Mouse (Mus musculus): ENCODE data around the gene Ppp1r37. TPM values are rescaled to one million over a fixed set of nuclear protein-coding genes. Genes with fewer than 3 reads are reported as not detected.

Ppp1r37 gene
- polyA plus RNA-seq, 1 experiment from 2014 or later = 30.3 TPM

DNA sequence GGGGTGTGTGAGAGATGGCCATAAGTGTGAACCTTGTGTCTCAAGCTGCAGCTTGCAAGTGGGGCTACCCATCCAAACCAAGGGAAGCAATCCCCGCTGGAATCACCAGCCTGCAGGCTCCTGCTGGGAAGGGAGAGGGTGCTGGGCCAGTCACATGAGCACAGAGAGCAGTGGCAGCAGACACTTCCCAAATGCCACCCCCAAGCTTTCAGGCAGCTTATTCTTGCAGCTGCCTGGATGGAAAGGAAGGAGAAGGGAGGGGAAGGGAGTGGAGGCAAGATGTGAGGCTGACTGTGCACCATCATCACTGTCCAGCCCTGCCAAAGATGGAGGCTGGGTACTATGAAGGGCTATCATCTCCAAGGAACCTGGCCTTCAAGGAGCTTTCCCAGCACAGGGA lies 8.7 kb downstream of the Ppp1r37 start:
- no peak for ATAC-seq (ENCODE audit: insufficient number of reproducible peaks, insufficient read depth, low FRiP score, low TSS enrichment, low read depth)
- Histone ChIP-seq H3K27me3 (no peaks in the 10 kb centered on the region), H3K36me3 (peaks cover 40% of the 10 kb centered on the region), H3K27ac (no peak overlapping the region), H3K4me1 (peaks cover 26% of the 10 kb centered on the region), H3K9ac (peak overlapping the region; percentile 49; the same call in 1 of the 2 replicates), H3K4me3 (no peak overlapping the region), H3K9me3 (no peaks in the 10 kb centered on the region), H3K4me2 (no peak overlapping the region)
- 81% methylated on average over 1 of the region's 1 CpGs for WGBS

DNA sequence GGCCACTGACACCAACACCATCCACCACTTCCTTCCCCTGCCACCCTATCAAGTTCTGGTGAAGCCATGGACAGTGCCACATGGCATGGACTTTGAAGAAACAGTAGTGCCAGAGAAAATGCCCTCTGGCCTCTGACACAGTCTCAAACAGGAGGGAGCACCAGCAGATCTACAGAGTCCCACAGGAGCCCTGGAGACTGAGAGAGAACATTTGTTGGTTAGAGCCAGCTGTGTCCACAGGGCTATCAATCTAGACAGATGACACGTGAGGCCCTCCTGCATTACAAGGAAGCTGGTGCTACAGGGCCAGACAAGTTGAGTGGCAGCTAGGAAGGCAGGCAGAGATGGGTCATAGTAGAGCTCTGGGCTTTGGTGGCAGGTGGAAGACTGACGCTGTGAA lies 10.4 kb downstream of the Ppp1r37 start:
- peaks cover 38% of the 10 kb centered on the region for H3K36me3 ChIP-seq
- H3K4me2 ChIP-seq = no peak overlapping the region
- no peaks in the 10 kb centered on the region for H3K27me3 ChIP-seq
- peaks cover 13% of the 10 kb centered on the region for H3K4me1 ChIP-seq
- H3K9ac ChIP-seq = no peak overlapping the region; the same call in 1 of the 2 replicates
- no peaks in the 10 kb centered on the region for H3K9me3 ChIP-seq
- no peak overlapping the region for H3K27ac ChIP-seq
- 84% methylated on average over 2 of the region's 2 CpGs for WGBS
- no peak overlapping the region for H3K4me3 ChIP-seq
- ATAC-seq (ENCODE audit: insufficient number of reproducible peaks, insufficient read depth, low FRiP score, low TSS enrichment, low read depth) = no peak

DNA sequence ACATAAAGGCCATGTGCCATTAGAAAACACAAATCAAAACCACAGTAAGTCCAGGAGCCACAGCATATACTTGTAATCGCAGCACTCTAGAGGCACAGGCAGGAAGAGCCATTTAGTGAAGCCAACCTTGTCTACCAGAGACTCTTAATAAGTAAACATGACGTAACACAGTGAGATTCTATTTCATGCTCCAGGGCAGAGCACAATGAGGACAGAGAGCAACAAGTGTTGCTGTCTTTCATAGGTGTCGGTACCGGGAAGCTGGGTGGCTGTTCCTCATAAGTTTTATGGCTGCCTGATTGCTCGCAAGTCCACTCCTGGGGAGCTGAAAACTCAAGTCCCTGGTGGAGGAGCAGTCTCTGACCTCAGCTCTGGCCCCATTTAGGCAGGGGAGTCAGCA lies 11.2 kb downstream of the Ppp1r37 start:
- no peak for ATAC-seq (ENCODE audit: insufficient number of reproducible peaks, insufficient read depth, low FRiP score, low TSS enrichment, low read depth)
- H3K36me3 ChIP-seq = peaks cover 37% of the 10 kb centered on the region
- H3K4me3 ChIP-seq = no peak overlapping the region
- H3K27ac ChIP-seq = no peak overlapping the region
- H3K9ac ChIP-seq = no peak overlapping the region
- H3K27me3 ChIP-seq = no peaks in the 10 kb centered on the region
- H3K4me2 ChIP-seq = no peak overlapping the region
- no peaks in the 10 kb centered on the region for H3K9me3 ChIP-seq
- 71% methylated on average over 5 of the region's 5 CpGs for WGBS
- peaks cover 17% of the 10 kb centered on the region for H3K4me1 ChIP-seq

DNA sequence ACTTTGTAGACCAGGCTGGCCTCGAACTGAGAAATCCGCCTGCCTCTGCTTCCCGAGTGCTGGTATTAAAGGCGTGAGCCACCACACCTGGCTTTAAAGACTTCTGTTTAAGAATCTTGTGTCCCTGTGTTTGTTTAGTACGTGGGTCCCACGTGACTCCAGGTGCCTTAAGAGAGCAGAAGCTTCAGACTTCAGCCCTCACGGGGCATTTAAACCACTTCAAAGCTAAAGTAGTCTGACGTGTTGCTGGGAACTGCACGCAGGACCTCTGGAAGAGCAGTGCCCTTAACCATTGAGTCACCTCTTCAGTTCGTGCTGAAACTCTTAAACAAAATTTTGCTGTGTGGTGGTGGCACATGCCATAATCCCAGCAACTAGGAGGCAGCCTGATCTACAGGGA lies 13.5 kb downstream of the Ppp1r37 start:
- Histone ChIP-seq H3K27me3 (no peaks in the 10 kb centered on the region), H3K36me3 (peaks cover 25% of the 10 kb centered on the region), H3K9ac (no peak overlapping the region), H3K4me1 (peaks cover 23% of the 10 kb centered on the region), H3K9me3 (no peaks in the 10 kb centered on the region), H3K4me2 (no peak overlapping the region), H3K27ac (no peak overlapping the region), H3K4me3 (no peak overlapping the region)
- no peak for ATAC-seq (ENCODE audit: insufficient number of reproducible peaks, insufficient read depth, low FRiP score, low TSS enrichment, low read depth)
- 85% methylated on average over 10 of the region's 10 CpGs for WGBS

DNA sequence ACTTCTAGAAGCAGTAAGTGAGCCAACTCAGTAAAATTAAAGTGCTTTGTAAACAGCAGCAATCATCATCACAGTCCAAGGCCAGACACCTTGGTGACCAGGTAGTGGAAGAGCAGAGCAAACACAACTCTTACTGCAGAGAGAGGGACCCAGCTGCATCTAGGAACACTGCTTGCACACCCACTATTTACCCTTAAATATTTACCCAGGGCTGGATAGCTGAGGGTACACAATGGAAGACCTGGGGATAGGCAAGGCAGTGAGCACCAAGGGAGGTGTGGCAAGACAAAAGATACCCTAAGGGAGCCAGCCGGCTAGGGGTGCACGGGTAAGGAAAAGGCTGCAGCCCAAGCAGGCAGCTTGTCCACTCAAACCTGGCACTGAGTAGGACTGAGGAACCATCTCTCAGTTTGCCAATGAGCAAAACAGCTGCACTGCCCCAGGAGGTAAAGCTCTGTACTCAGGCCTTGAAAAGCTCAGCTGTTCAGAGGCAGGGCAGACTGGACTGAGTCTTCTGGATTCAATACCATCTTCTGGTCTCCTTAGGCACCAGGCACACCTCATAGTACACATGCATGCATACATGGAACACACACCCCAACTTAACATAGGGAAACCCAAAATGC lies 15.4 kb downstream of the Ppp1r37 start:
- peaks cover 8% of the 10 kb centered on the region; the same call in 1 of the 2 replicates for H3K36me3 ChIP-seq
- 0 out of 2 replicates have a peak overlapping the region, but pooled peaks have one; percentile 21 for H3K9ac ChIP-seq
- ATAC-seq (ENCODE audit: insufficient number of reproducible peaks, insufficient read depth, low FRiP score, low TSS enrichment, low read depth) = no peak
- 70% methylated on average over 2 of the region's 2 CpGs for WGBS
- H3K4me1 ChIP-seq = peaks cover 26% of the 10 kb centered on the region
- no peaks in the 10 kb centered on the region for H3K27me3 ChIP-seq
- H3K4me2 ChIP-seq = no peak overlapping the region
- no peaks in the 10 kb centered on the region for H3K9me3 ChIP-seq
- H3K4me3 ChIP-seq = no peak overlapping the region
- no peak overlapping the region for H3K27ac ChIP-seq

DNA sequence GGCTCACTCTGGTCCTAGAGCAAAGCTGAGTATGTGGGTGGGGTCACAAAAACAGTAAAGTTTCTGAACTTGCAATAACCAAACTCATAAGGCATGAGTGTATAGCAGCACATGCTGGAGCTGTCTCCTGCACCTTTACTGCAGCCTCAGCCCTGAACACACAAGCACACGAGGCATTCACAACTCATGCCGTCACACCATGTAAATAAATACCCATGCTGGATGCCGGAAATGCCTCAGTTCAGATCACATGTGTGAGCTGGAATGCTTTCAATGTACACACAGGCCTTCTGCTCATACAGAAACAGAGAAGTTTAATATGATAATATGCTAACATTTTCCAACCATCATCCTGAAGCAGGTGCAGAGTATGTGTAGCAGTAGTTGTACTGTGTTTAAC lies 16.9 kb downstream of the Ppp1r37 start:
- H3K27me3 ChIP-seq = no peaks in the 10 kb centered on the region
- H3K4me2 ChIP-seq = no peak overlapping the region
- no peak for ATAC-seq (ENCODE audit: insufficient number of reproducible peaks, insufficient read depth, low FRiP score, low TSS enrichment, low read depth)
- no peaks in the 10 kb centered on the region for H3K9me3 ChIP-seq
- 0 out of 2 replicates have a peak, but pooled peaks cover 2% of the 10 kb centered on the region for H3K36me3 ChIP-seq
- 38% methylated on average over 3 of the region's 3 CpGs for WGBS
- H3K4me3 ChIP-seq = no peak overlapping the region
- H3K27ac ChIP-seq = no peak overlapping the region
- no peak overlapping the region for H3K9ac ChIP-seq
- peaks cover 34% of the 10 kb centered on the region for H3K4me1 ChIP-seq

DNA sequence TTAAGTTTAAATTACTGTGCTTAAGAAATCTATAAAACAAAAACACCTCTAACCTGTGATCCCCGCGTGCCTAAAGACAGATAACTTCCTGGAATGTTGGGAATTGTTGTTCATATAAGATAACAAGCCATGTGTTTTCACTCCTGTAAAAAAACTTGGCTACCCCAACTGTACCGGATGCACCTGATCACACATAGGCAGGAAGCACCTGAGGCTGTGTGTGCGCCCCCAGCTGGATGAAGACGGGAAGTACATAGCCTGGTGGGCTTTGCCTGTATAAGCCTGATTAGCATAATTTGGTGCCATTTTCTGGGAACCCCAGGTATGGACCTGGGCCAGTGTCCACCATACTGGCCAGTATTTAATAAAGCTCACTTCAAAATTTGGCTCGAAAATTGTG lies 19.3 kb downstream of the Ppp1r37 start:
- no peak for ATAC-seq (ENCODE audit: insufficient number of reproducible peaks, insufficient read depth, low FRiP score, low TSS enrichment, low read depth)
- H3K4me2 ChIP-seq = no peak overlapping the region
- H3K27me3 ChIP-seq = no peaks in the 10 kb centered on the region
- H3K4me3 ChIP-seq = no peak overlapping the region
- no peaks in the 10 kb centered on the region for H3K9me3 ChIP-seq
- H3K36me3 ChIP-seq = no peaks in the 10 kb centered on the region
- H3K27ac ChIP-seq = no peak overlapping the region
- peaks cover 34% of the 10 kb centered on the region for H3K4me1 ChIP-seq
- H3K9ac ChIP-seq = 0 out of 2 replicates have a peak overlapping the region, but pooled peaks have one; percentile 0
- WGBS = 59% methylated on average over 6 of the region's 6 CpGs

DNA sequence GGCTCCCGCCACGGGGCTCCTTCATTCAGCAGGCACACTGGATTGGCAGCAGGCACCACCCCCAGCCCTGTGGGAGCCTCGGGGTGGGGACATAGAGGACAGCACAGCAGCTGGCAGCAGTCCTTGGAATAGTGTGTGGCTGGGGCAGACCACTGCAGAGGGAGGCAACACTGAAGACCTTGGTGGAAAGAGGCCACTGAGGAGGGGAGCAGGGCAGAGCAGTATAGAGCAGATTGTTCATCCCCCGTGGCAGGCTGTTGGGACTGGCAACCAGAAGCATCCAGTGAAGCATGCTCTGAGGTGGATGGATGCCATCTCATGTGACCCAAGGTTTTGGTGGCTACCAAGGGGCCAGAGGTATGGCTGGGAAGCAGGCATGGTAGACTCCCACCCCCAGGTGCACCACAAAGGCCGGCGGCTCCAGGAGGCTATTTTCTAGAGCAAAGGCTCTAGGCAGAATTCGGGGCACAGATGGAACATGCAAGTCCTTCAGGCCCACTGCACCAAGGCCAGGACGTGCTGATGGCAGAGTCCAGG lies 20.7 kb downstream of the Ppp1r37 start:
- 0 out of 2 replicates have a peak, but pooled peaks cover 5% of the 10 kb centered on the region for H3K36me3 ChIP-seq
- H3K9me3 ChIP-seq = no peaks in the 10 kb centered on the region
- H3K4me1 ChIP-seq = peaks cover 34% of the 10 kb centered on the region
- ATAC-seq (ENCODE audit: insufficient number of reproducible peaks, insufficient read depth, low FRiP score, low TSS enrichment, low read depth) = no peak
- no peak overlapping the region for H3K4me3 ChIP-seq
- no peaks in the 10 kb centered on the region for H3K27me3 ChIP-seq
- WGBS = 69% methylated on average over 8 of the region's 8 CpGs
- peak overlapping the region; percentile 48 for H3K27ac ChIP-seq
- no peak overlapping the region for H3K4me2 ChIP-seq
- peak overlapping the region; percentile 46; the same call in 1 of the 2 replicates for H3K9ac ChIP-seq

DNA sequence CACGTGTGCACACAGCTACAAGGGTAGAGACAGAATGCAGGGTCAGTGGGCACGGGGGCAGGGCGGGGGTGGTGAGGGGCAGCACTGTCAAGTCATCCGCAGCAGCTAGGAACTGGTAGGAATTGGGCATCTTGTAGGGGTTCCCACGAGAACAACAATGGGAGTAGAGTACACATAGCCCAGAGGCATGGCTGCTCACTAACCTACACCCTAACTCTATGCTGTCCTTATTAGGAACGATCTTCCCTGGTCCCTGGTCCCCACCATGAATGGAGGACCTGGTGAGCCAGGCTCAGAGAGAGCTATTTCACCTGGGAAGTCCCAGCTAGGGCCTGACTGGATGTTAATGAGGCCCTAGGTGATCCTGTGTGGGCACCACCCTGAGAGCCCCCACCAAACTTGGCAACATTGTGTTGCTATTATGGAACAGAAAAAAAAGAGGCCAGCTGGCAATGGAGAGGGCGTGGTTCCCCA lies 21.2 kb downstream of the Ppp1r37 start:
- Histone ChIP-seq H3K4me1 (peaks cover 29% of the 10 kb centered on the region), H3K27me3 (no peaks in the 10 kb centered on the region)
- ATAC-seq (ENCODE audit: insufficient number of reproducible peaks, insufficient read depth, low FRiP score, low TSS enrichment, low read depth) = no peak

DNA sequence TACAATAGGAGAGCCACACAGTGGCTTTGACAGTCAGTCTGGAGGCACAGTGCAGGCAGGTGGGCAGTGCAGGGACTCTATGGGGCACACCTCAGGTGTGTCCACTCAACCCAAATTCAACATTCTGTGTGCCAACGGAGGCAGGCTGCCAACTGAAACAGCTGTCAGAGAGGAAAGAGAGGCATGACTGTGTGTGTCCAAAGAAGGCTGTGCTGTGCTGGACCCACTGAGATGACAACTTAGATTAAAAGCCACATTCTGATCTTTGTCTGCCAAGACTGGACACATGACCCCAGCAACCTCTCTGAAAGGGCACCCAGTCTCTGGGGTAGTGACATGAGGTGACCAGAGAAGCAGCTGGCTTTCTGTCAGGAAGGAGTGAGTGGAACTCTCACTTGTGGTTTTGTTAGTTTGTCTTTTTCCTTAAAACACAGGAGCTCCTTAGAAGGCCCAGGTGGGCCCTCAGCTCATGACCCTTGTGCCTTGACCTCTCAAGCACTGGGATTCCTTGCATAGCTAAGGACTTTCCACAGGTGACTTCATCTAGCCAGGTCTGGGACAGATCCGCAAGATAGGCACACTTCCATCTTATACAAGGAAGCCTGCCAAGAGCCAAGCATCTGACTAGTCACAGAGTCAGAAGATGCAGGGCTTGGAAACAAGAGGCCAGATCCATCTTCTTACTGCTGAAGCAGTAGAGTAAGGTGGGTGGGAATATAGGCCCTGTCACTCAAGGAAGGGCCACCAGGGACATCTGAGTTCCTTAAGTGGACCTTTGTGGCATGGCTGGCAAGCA lies 21.9 kb downstream of the Ppp1r37 start:
- ATAC-seq (ENCODE audit: insufficient number of reproducible peaks, insufficient read depth, low FRiP score, low TSS enrichment, low read depth) = no peak
- H3K9me3 ChIP-seq = no peaks in the 10 kb centered on the region
- peaks cover 9% of the 10 kb centered on the region for H3K36me3 ChIP-seq
- whole genome bisulfite sequencing = 93% methylated on average over 2 of the region's 2 CpGs
- no peak overlapping the region for H3K9ac ChIP-seq
- no peak overlapping the region for H3K4me3 ChIP-seq
- peaks cover 21% of the 10 kb centered on the region for H3K4me1 ChIP-seq
- H3K4me2 ChIP-seq = no peak overlapping the region
- H3K27me3 ChIP-seq = no peaks in the 10 kb centered on the region
- no peak overlapping the region for H3K27ac ChIP-seq

More for the DNA sequence above, 21.2 kb downstream of the Ppp1r37 start:
- Histone ChIP-seq H3K4me2 (no peak overlapping the region), H3K36me3 (0 out of 2 replicates have a peak, but pooled peaks cover 5% of the 10 kb centered on the region), H3K9me3 (no peaks in the 10 kb centered on the region), H3K9ac (peak overlapping the region; percentile 46; the same call in 1 of the 2 replicates), H3K4me3 (no peak overlapping the region), H3K27ac (no peak overlapping the region)
- 76% methylated on average over 7 of the region's 7 CpGs for WGBS

DNA sequence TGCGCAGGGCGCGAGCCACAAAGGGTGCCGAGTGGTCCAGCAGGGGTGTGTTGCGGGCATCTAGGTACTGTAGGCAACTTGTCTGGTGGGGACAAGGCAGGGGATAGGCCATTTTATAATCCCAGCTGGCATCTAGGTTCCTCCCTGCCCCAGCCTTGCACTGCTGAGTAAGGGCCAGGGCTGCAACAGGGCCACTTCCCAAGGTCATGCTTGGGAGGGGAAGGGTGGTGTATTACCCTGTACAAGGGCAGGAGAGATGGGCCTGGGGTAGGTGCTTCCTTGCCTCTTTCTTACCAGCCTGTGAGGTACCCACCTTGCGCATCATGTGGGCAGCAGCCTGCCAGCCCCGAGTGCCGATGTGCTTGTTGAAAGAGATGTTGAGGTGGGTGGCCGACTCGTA lies 28.2 kb downstream of the Ppp1r37 start:
- no peaks in the 10 kb centered on the region for H3K4me1 ChIP-seq
- no peak overlapping the region for H3K27ac ChIP-seq
- ATAC-seq (ENCODE audit: insufficient number of reproducible peaks, insufficient read depth, low FRiP score, low TSS enrichment, low read depth) = no peak
- 96% methylated on average over 10 of the region's 10 CpGs for WGBS
- H3K36me3 ChIP-seq = peaks cover 68% of the 10 kb centered on the region
- no peak overlapping the region for H3K4me2 ChIP-seq
- H3K9ac ChIP-seq = no peak overlapping the region
- no peaks in the 10 kb centered on the region for H3K27me3 ChIP-seq
- H3K4me3 ChIP-seq = no peak overlapping the region
- H3K9me3 ChIP-seq = no peaks in the 10 kb centered on the region

All from embryonic facial prominence, embryonic 13.5 days (tissue).